Mouse (Mus musculus): ENCODE measurements around the gene Zfp874b. TPM values are rescaled to one million over a fixed set of nuclear protein-coding genes. Genes with fewer than 3 reads are reported as not detected.
"Not testable (repeated sequence)": the region's sequence is repeated elsewhere in the genome, so short reads cannot be mapped to it uniquely, and the experiment has no call there.

Gene Zfp874b
- total RNA-seq (2015; ENCODE audit: low replicate concordance), result 48.9 and 51.3 TPM in 2 replicates
- 71.6 and 103 TPM in 2 replicates for total RNA-seq (2017; ENCODE audit: low replicate concordance)

DNA sequence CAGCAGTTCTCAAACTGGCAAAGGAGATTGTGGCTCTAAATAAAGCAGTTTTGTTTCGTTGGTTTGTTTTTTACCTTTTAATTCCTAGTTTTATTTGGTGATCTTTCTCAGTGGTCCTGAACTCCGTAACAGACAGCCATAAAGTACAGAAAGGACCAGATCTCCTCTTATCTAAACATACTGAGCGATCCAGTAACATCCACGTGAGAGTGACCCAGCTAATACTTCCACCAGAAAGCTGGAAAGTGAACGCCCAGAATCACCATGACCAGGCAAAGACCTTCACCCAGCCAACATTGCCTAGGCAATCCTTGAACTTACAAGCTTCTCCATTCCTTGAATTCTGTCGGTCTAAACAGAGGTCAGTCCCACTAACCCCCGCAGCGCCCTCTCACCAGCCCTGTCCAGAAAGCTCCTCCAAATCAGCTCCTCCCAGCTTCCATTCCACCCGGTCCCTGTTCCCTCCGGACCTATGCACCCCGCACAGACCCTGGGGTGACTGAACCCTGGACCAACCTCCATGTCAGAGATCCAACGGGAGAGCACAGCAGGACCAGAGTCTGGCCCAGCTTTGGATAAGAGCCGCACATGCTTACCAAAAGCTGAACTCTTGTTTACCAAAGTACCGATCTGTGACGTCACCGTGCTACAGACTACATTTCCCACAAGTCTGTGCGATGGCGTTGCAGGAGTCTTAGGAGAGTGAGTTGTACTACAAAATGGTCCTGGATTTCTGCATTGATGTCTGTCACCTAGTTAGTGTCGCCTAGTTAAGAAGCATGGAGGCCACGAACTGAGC lies at the start of gene Zfp874b:
Zfp874b (minus strand) TSS at position 634 of the 799 bp plus-strand sequence.
- peak; percentile 96 for ATAC-seq (replicated peaks; ENCODE audit: low FRiP score, poor library complexity, severe bottlenecking)

DNA sequence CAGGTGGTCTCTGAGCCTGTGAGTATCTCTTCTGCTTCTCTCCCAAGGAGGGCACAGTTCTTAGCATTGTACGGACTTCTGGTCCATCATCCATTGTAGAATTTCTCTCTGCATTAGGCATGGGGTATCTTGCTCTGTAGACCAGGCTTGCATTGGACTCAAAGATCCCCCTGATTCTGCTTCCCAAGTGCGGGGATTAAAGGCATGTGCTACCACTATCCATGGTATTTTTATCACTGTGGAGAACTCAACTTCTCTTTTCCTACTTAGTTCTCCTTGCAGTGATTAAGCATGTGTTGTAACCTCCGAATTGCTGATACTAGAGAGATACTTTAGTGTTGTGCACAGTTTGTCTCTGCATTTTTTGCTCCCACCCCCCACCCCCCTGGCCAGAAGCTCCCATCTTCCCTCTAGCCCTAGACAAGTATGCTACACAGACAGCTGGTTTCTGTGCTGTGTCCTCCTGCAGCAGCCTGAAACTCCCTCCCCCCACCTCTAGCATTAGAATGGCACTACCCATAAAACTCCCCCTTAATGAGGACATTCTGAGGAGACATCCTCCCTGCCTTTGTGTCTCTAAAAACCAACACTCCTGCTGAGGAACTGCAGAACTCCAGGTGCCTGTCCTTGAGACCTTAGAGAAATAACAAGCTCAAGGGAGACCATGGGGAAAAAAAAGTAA lies 43.1 kb upstream of the Zfp874b start:
- ATAC-seq (replicated peaks; ENCODE audit: low FRiP score, poor library complexity, severe bottlenecking), result no peak

DNA sequence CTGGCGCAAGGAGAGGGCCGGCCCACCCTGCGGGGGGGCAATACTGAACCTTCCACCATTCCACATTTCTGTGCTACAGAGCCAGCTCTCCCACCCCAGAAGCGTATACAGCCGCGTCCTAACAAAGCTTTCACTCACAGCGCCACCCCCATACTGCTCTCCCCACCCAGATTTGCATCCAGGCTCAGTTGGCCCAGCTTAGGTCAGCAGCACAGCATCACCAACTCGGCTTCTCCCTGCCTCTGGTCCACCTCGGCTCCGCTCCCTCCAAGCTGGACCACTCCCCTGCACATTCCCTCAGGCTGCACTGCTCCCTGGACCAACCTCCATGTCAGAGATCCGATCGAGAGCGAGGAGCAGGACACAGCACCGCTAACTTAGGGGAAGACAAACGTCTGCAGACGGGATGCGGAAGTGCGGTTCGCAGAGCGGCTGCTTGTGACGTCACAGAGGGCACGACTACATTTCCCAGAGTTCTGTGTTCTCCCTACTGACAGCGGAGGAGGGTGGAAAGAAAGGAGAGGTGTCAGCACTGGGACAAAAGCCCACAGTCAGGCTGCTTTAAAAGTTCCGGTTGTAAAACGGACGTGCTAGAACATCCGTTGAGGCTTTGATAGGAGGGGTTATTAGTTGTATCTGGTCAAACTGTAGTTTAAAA lies 41.8 kb upstream of the Zfp874b start, which contains the start of the genes Gm26965 and Zfp87:
Gm26965 (minus strand) TSS at position 399 of the 658 bp plus-strand sequence.
Zfp87 (minus strand) TSS at position 425 of the 658 bp plus-strand sequence.
- peak; percentile 100 for ATAC-seq (replicated peaks; ENCODE audit: low FRiP score, poor library complexity, severe bottlenecking)

DNA sequence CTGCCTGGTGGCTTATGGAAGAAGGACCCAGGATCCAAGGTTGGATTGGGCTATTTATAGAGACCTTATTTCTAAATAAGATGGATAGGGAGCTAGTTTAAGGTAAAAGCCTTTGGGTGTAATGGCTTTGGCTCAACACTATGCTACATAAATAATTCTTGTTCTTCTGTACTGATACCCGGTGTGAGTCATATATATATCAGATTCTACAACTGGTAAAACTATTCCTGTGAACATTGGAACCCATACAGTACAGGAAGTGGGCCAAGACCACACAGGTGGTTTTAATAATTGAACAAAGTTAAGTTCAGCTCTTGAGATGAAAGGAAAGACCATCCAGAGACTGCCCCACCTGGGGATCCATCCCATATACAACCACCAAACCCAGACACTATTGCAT lies 16.9 kb upstream of the Zfp874b start:
- no peak for ATAC-seq (replicated peaks; ENCODE audit: low FRiP score, poor library complexity, severe bottlenecking)

DNA sequence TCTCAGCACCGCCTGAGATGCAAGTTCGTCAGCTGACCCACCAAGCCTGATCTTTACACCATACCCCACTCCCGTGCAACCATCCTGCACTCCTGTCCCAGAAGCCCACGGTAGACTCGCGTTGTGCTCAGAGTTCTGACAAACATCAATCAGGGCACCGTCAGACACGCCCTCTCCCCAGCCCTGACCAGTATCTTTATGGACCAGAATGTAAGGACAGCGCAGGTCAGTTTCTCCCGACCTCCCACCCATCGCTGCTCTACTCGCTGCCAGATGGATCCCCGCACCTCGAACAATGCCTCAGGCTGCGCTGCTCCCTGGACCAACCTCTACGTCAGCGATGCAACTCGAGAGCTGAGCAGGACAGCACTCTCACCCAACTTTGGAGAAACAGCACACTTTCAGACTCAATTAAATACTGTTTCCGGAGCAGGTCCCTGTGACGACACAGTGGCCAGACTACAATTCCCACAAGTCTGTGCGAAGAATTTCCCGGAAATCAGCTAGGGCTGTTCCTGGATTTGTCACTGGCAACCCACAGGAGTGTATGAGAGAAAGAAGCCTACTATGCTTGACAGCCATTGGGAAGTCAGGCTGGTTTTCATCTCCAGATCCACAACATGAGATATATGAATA lies 16.1 kb upstream of the Zfp874b start, which contains the start of gene Zfp58:
Zfp58 (minus strand) TSS at position 472 of the 636 bp plus-strand sequence.
- peak; percentile 79 for ATAC-seq (replicated peaks; ENCODE audit: low FRiP score, poor library complexity, severe bottlenecking)

DNA sequence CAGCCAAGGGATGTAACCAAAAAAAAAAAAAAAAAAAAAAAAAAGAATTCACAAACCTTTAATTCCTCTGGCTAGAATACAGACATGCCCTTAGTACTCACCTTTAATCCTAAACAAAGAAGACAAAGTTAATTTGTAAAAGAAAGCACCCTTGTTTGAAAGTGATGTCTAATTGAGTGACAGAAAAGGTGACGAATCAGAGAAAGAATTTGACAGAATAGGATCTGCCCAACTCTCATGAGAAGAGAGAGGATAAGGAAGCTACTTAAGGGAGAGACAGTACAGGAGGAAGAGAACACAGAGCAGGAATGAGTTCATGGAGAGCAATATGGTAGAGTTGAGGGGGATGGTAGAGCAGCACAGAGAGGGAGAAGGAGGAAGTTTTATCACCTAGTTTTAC lies 11.6 kb upstream of the Zfp874b start:
- ATAC-seq (replicated peaks; ENCODE audit: low FRiP score, poor library complexity, severe bottlenecking), result no peak

DNA sequence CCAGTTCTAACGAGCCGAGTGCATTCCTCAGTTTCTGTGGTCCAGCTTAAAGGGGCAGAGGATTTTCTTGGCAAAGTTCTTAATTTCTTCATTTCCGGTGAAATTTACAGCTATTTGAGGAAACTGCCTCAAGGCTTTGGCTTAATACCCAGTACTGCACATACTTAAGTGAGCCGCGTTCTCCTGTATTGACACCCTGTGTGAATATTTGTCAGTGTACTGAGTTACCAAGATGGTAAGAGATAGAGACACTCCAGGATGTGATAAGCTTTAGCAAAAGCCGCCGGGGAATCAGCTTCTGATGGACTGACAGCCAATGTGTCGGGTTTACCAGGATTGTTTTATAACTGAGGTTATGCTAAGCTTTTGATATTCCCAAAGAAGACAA lies 360 bp upstream of the Zfp874b start:
- peak; percentile 6; the same call in 1 of the 2 replicates for ATAC-seq (replicated peaks; ENCODE audit: low FRiP score, poor library complexity, severe bottlenecking)

DNA sequence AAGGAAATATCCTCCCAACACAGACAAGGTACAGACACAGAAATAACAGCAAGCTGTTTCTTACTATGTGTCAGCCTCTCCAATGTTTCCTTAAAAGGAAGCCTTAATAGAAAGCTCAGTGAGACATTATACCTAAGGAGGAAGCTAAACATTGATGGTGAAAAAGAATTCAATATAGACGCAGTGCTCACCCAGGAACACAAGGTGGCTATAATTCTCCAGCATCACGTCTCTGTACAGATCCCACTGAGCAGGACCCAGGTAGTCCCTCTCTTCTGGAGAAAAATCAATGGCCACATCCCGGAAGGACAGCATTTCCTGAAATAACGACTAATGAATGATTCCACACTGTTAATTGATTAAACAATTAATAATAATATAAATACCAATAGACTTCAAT lies 2.5 kb downstream of the Zfp874b start:
- ATAC-seq (replicated peaks; ENCODE audit: low FRiP score, poor library complexity, severe bottlenecking), result no peak

DNA sequence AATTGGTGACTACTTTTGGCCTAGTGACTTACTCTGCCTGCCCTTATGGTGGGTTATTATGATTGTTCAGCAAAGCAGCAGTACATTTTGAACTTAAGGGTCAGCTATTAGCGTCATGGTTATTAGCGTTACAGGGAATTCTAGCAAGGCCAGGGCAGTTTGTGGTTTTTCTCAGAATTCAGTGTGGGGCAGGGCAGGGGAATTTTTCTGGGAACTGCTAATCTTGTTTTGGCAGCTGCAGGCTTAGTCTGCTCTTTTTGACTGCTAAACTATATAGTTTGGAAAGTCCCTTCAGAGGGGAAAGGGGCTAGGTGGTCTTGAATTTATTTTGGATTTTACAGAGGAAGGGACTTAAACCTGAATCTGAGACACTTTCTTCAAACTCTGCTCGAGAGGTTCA lies 14.8 kb downstream of the Zfp874b start:
- ATAC-seq (replicated peaks; ENCODE audit: low FRiP score, poor library complexity, severe bottlenecking), result no peak

DNA sequence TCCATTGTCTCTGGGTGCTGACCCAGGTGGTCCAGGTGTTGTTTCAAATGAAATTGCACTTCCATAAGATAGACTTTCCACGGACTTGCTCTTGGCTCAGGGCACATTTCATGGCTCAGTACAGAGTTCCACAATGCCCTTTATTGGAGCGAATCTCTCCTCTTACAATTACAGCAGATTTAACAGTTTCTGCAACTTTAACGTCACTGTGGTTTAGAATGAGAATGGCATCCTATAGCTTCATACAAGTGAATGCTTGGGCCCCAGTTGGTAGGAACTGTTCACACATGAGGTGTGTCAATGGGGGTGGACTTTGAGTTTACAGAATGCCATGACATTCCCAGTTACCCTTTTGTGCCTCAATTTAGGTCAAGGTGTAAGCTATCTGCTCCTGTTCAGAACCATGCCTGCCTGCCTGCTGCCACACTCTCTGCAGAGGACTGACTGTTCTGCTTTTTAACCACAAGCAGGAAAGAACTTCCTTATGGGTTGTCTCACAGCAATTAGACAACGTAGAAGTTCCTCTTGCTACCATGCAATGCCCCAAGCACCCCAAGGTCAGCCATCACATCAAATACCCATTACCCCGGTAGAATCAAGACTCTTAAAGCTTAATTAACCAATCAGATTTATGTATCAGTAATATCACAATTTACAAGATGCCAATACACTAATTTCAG lies 20.4 kb downstream of the Zfp874b start:
- not testable (repeated sequence) for ATAC-seq (replicated peaks; ENCODE audit: low FRiP score, poor library complexity, severe bottlenecking)

DNA sequence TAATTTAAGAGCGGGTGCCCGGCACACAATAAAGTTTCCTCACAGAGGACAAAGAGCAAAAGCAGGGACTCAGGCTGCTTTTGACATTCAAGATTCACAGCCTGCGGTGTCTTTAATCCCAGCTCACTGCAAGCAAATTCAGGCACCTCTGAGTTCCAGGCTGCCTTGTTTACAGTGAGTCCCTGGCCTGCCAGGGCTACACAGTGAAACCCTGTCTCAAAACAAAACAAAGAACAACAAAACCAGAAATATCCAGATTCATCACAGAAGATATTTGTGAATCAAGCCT lies 32.1 kb downstream of the Zfp874b start:
- ATAC-seq (replicated peaks; ENCODE audit: low FRiP score, poor library complexity, severe bottlenecking), result no peak

DNA sequence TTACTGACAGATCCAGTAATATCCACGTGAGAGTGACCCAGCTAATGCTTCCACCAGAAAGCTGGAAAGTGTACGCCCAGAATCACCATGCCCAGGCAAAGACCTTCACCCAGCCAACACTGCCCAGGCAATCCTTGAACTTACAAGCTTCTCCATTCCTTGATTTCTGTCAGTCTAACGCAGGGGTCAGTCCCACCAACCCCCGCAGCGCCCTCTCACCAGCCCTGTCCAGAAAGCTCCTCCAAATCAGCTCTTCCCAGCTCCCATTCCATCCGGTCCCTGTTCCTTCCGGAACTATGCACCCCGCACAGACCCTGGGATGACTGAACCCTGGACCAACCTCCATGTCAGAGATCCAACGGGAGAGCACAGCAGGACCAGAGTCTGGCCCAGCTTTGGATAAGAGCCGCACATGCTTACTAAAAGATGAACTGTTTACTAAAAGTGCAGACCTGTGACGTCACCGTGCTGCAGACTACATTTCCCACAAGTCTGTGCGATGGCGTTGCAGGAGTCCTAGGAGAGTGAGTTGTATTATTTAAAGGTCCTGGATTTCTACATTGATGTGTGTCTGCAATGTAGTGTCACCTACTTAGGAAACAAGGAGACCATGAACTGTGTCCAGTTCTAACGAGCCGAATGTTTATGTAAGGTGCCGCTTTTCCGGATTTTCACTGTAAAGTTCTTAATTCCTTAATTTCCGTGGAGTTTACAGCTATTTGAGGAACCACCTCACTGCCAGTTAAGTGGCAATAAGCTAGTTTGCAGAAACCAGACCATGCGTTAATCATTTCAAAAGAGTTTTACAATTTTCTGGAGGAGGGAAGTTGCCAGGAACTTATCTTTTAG lies 32.7 kb downstream of the Zfp874b start, which contains the start of gene Zfp874a:
Zfp874a (minus strand) TSS at position 453 of the 849 bp plus-strand sequence.
- peak; percentile 99 for ATAC-seq (replicated peaks; ENCODE audit: low FRiP score, poor library complexity, severe bottlenecking)

DNA sequence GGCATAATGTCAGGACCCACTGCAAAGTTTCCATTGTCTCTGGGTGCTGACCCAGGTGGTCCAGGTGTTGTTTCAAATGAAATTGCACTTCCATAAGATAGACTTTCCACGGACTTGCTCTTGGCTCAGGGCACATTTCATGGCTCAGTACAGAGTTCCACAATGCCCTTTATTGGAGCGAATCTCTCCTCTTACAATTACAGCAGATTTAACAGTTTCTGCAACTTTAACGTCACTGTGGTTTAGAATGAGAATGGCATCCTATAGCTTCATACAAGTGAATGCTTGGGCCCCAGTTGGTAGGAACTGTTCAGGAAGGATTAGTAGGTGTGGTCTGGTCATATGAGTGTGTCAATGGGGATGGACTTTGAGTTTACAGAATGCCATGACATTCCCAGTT lies 47.0 kb downstream of the Zfp874b start:
- not testable (repeated sequence) for ATAC-seq (replicated peaks; ENCODE audit: low FRiP score, poor library complexity, severe bottlenecking)

DNA sequence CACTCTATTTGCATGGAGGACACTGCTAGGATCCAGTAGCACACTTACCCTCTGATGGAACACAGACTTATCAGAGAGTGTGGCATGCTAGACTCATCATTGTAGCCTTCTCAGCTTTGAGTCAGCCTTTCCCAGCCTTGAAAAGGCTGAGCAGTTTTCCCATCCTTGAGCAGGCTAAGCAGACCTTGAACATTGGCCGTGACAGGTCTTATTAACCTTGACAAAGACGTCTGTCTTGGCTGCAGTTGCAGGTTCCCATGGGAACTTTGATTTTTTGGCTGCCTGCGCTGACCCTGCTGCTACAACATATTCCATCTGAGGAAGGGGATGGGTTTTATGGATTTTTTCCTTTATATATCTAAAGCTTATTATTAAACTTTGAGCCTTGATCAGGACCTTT lies 55.9 kb downstream of the Zfp874b start:
- ATAC-seq (replicated peaks; ENCODE audit: low FRiP score, poor library complexity, severe bottlenecking), result no peak

DNA sequence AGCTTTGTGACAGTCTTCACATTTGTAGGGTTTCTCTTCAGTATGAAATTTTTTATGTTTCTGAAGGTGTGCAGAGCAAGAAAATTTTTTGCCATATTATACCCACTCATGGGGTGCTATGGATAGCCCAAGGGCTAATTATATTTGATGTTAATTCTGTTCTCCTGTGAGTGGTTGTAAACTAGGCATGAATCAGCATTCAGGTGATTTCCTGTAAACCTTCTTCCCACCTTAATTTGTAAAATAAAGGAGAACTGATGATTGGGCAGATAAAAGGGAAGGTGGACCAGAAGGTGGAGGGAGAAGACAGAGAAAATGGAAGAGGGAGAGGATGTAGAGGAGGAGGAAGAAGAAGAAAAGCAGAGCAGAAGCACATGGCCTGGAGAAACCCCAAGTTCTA lies 58.4 kb downstream of the Zfp874b start:
- not testable (repeated sequence) for ATAC-seq (replicated peaks; ENCODE audit: low FRiP score, poor library complexity, severe bottlenecking)

DNA sequence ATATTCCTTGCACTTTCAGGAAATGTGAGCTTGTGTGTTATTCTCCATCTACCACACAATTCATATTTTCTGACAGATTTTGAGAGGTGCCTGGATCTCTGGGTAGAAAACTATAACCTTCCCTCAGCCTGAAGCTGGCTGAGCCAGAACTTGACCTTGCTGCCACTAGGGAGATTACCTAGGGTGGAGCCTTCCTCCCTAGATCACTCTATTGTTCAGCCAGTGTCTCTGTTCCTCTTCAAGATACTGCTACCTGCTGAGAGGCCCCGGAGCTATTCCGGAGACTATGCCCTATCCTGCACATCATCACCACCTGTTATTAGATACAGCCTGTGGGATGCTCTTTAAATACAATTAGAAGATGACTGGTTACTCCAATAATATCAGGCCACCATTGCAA lies 61.5 kb downstream of the Zfp874b start:
- not testable (repeated sequence) for ATAC-seq (replicated peaks; ENCODE audit: low FRiP score, poor library complexity, severe bottlenecking)
